Mouse (Mus musculus) heart, adult 11 months (tissue): ENCODE measurements around the gene Ifngr1.

Experiments used
- DNase-seq: peaks from one replicate; pipeline ENCODE4 v3.0.0; 2022

The Ifngr1 gene

GRCm38 (mm10) chr10:19589626-19590025 is 2.1 kb upstream of the Ifngr1 start:
- peak; percentile 84 for DNase-seq

DNA sequence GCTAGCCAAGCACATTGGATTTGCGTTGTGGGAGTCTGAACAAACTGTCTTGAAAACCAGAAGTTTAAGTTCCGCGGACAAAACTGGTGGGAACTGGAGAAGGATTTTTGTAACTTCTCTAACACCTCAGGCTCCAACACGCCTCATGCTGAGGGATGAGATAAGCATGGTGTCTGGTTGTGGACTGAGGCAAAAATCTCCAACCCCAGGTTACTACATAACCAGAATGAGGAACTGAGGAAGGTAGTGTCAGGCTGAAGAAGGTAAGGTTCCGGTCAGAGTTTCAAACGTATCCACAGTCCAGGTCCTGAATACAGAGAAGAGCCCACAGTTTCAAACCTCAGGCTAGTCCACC is 486 bp upstream of the Ifngr1 start:
- DNase-seq = no peak

DNA sequence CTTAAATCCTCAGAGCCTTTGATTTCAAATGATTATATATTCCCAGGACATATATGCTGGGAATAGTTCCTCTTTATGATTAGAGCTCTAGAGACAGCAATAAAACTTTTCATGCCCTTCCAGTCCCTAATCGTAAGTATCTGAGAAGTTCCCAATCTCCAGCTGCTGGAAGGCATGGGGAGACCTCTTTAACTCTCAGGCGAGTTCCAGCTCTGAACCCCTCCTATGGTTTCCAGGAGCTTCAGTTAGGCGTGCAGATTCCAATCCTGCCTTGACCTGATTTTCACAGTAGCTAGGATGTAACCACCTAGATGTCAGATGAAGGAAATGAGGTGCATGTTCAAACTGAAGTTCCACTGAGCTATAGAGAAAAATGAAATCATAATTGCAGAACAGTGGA is 807 bp downstream of the Ifngr1 start:
- peak; percentile 88 for DNase-seq

DNA sequence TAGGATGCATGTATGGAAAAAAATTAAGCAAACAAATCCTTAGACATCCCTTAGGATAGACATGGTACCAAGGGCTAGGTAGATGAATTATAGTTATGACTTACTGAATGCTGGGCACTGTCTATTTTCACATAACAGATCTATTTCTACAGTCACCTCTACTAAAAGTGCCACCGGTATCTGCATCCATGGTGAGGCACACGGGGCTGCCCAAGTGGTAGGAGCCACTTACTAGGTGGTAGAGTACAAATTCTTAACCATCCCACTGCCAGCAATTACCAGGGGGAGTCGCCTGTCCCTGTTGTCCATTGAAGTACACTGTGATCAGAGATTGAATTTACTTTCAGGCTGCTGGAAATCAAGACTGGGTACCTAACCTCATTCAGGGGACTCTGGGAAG is 1.5 kb downstream of the Ifngr1 start:
- peak; percentile 83 for DNase-seq

DNA sequence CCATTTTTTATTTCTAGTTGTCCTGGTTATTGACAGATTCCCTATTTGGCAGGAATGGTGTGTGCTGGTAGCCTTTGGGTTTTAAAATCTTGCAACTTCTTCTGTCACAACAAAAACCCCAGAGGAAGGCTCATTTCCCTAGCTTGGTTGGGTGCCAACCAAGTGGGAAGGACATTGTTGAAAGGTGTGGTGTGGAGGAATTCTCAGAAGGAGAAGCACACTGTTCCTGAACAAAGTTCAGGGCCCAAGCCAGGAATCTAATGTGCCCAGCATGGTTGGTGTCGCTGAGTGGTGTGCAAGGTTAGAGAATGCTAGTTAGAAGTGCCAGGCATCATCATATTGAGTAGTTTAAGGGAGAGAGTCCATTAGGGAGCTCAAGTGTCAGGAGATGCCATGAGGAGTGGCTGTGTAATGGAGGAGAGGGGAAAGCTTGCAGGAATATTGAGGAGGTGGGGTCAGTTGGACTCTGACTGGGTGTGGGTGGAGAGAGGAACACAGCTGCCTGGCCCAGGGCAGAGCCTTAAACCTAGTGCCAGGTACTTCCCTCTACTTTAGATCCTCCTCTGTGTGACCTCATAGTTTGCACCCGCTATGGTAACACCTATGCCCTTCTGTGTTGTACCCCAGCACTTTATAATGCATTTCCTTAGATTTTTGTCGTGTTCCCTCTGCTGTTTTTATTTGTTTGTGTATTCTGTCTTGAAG is 2.6 kb downstream of the Ifngr1 start:
- DNase-seq = peak; percentile 94

DNA sequence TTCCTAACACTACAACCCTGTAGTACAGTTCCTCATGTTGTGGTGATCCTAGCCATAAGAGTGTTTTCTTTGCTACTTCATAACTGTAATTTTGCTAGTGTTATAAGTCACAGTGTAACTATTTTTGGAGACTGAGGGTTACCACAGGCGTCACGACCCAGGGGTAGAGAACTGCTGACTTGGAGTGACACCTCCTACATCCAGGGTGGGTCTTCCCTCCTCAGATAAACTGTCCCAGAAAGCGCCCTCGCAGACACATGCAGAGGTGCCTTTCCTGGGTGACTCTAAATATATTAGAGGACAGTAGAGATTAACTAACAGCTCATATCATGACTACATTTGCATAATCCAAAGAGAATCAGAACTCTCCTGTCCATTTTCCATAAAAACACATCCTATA is 5.1 kb downstream of the Ifngr1 start:
- peak; percentile 68 for DNase-seq

DNA sequence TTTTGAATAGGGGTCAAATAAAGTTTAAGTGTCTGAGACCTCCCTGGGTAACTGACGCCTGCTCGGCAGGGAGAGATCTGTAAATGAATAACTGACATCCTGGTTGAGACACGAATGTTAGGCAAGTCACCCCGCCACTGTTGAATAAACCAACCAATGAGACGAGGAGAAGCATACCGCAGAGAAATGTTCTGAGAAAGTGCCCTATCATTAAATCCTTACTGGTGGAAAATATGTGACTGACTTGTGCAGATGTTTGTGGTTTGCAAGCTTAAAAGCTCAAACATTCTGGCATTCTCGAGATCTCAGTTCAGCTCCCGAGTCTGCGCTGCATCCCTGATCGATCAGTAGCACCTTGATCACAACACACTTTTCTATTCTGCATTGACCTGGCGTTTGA is 6.3 kb downstream of the Ifngr1 start:
- peak; percentile 67 for DNase-seq

- DNase-seq = peak; percentile 88
These were observed 7.8 kb downstream of the Ifngr1 start for GRCm38 (mm10) chr10:19599331-19600092.

- DNase-seq = peak; percentile 86
These were observed 8.3 kb downstream of the Ifngr1 start for GRCm38 (mm10) chr10:19600093-19600420.

DNA sequence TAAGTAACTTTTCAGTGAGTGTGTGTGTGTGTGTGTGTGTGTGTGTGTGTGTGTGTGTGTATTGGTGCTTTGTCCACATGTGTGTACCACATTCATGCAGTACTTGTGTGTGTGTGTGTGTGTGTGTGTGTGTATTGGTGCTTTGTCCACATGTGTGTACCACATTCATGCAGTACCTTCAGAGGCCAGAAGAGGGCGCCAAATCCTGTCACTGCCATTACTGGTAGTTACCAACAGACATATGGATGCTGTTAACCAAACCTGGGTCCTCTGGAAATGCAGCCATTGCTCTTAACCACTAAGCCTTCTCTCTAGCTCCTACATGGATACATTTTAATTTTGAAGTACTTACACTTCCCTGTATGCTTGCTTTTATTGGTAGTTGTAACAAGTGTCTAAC is 9.8 kb downstream of the Ifngr1 start:
- DNase-seq = peak; percentile 59

DNA sequence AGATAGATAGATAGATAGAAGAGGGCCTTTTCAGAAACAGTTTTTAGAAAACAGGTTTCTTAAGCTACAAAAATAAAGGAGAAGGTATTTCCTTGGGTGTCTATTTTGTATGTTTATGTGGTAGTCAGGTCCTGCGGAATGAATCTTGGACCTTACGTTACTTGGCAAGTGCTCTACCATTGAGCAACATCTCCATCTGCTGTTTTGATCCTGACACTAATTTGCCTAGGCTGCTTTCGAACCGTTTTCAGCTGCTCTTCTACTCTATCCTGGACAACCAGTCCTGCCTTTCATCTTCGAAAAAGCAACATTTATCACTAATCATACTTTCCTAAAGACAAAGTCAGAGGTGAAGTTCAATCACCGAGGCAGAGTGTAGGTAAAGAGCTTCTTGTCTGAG is 11.5 kb downstream of the Ifngr1 start:
- peak; percentile 92 for DNase-seq

DNA sequence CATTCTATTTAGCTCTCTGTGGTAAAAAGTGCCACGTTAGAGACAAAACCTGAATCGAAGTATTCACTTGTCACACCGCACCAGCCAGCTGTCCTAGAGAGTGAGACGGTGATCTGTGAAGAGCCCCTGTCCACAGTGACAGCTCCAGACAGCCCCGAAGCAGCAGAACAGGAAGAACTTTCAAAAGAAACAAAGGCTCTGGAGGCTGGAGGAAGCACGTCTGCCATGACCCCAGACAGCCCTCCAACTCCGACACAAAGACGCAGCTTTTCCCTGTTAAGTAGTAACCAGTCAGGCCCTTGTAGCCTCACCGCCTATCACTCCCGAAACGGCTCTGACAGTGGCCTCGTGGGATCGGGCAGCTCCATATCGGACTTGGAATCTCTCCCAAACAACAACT is 17.4 kb downstream of the Ifngr1 start:
- DNase-seq = peak; percentile 88

DNA sequence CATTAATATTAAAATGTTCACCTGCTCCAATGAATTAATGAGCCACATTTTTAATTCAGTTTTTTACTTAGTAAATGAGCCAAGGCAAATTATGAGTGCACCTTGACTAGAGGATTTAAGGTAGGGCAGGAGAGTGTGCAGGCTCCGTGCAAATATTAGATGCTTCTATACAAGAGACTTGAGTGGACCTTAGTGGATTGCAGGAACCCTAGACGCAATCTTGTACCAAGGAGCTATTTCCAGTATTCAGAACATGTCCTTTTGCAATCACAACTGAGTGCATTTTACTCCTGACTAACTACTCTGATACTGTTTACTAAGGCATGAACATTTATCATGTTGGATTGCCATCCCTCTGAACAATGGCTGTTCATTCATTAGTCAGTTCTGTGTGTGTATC is 19.9 kb downstream of the Ifngr1 start:
- DNase-seq = no peak

- DNase-seq = peak; percentile 96
These were observed 21.5 kb downstream of the Ifngr1 start for GRCm38 (mm10) chr10:19613111-19613753.

DNA sequence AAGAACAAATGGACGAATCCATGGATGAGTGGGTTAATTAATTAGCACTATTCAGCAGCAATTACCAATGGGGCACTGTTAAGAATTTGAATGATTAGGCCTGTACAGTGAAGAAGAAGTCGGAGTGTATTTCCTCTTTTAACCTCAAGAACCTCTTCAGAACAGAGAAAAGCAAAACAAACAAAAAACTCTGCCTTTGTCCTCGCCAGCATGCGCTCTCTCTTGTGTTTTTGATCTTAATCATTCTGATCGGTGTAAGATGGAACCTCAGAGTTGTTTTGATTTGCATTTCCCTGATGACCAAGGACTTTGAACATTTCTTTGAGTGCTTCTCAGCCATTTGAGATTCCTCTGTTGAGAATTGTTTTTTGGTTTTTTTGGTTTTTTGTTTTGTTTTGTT is 28.0 kb downstream of the Ifngr1 start:
- no peak for DNase-seq

DNA sequence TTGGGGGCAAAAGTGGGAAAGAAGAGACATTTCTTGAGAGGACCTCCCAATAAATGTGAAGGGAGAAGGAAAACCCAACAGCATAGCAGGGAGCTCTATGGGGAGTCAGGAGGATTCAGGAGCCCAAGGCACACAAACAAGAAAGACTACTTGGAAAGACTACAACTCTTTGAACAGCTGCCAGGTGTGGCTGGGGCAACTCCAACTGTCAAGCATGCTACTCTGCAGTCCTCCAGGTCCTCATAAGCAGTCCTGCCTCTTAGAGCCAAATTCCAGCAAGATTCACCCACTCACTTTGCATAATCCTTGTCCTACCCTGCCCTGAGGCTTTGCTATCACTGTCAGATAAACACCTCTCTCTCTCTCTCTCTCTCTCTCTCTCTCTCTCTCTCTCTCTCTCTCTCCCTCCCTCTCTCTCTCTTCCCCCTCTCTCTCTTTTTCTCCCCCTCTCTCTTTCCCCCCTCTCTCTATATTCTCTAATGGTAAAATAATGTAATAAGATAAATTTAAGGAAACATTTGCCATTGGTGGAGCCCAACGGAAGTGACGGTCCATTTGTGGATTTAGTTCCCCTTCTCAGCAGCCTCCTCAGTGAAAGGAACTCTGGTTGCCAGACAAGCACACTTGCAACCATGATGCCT is 29.8 kb downstream of the Ifngr1 start, which contains the start of gene Il22ra2:
TSS of gene Il22ra2 (plus strand) at position 591 of the 641 bp plus-strand sequence.
- DNase-seq = no peak

- no peak for DNase-seq
These were observed 32.9 kb downstream of the Ifngr1 start for GRCm38 (mm10) chr10:19624617-19625016.

GRCm38 (mm10) chr10:19627342-19627741 is 35.6 kb downstream of the Ifngr1 start:
- DNase-seq = no peak

DNA sequence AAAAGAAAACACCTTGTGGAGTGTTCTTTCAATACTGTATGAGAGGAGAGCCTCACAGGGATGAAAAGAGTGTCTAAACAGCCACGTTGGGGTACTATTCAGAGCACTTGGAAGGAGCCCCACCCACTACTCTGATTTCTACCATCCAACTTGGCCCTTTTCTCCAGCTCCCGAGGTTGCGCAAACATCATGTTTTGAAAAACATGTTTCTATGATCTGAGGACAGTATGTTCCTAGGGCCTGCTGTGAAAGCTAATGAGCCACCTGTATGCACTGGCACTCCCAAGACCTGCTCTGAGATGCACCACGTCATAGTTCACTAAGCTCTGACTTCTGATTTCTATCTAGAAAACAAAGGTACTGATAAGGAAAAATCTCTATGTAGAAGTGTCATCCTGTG is 36.0 kb downstream of the Ifngr1 start:
- peak; percentile 96 for DNase-seq

- no peak for DNase-seq
These were observed 40.0 kb downstream of the Ifngr1 start for GRCm38 (mm10) chr10:19631616-19632195.

- no peak for DNase-seq
These were observed 47.1 kb downstream of the Ifngr1 start for GRCm38 (mm10) chr10:19638851-19639250.

DNA sequence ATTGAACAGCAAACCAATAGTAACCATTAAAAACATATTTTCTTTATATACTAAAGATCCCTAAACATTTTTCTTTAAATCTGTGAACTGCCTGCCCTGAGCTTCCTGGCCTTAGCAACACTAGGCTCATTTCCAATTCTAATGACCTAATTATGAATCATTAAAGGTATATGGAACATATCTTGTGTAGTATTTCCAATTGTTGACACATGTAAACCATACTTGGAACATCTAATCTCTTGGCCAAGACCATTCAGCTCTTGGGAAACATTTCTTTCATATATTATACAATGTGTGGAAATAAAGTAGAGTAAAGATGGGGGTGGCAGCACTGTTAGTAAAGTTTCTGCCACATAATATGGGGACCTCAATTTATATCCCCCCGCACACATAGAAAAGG is 47.9 kb downstream of the Ifngr1 start:
- no peak for DNase-seq

DNA sequence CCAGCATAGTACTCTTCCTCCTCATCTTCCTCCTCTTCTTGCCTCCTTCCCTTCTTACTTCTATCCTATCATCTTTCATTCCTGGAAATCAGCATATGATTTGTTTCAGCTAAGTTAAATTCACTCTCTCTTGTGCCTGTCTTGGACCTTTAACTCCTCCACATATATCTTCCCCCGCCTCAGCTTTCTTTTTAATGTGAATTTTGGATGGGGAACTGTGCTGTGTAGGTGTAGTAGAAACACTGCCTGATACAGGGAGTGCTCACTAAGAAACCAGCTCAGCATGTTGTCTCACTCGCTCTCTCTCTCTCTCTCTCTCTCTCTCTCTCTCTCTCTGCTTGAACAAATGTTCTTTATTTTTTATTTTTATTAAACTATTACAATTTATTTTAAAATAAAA is 53.4 kb downstream of the Ifngr1 start:
- no peak for DNase-seq
